Mouse (Mus musculus) CD8-positive naive resting alpha-beta T cell, adult 2 months (primary cell): ENCODE data around the gene Chac1.

Experiments
- DNase-seq, 2 experiments: peaks; one replicate each; pipeline ENCODE4 v3.0.0; 2022; ENCODE audit warnings: low read depth in 2 of 2, low spot score in 2 of 2

Gene Chac1

DNA sequence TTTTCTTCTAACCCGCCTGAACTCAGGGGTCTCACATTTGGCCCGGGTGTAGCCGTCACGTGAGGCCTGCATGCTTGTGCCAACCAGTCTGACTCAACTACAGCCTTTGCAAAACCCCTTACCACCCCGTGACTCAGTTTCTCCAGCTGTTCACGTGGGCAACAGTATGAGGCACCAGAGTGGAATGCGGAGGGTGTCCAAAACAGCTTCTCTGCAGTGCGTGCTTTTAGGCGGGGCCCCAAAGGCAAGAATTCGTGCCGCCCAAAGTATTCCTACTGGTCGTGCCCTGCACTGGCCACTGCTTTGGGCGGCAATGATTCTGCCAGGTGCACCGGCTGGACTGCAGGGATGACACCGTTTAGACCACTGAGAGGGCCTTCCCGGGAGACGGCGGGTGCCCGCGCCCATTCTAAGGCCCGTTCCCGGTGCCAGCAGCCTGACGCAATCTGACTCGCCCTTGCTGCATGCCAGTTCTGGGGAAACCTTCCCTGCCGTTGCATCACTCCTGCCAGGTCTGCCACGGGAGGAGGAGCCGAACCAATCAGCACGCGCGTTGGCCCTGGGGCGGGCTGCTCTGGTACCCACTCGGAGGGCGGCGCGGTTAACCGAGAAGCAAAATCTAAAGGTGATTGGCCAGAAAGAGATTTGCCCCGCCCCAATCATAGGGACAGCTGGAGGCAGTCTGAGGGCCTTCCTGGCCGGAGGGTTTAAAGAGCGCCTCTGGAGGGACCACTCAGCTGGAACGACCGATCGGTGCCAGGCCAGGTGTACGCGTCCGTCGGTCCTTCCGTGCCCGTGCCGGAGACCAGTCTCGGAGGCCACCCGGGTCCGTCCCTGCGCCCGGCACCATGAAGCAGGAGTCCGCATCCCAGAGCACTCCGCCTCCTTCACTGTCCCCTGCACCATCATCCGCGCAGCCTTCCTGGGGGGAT, at the start of gene Chac1:
Chac1 (plus strand) TSS at position 675 of the 932 bp plus-strand sequence.
- peak; percentile 22 to 38 for DNase-seq

GRCm38 (mm10) chr2:119302876-119303275, 48.2 kb upstream of the Chac1 start:
- DNase-seq = no peak

- no peak for DNase-seq
Observed at GRCm38 (mm10) chr2:119304391-119304790, 46.6 kb upstream of the Chac1 start.

GRCm38 (mm10) chr2:119304798-119305208, 46.2 kb upstream of the Chac1 start:
- DNase-seq = no peak

GRCm38 (mm10) chr2:119311544-119311943, 39.5 kb upstream of the Chac1 start:
- DNase-seq = no peak

- no peak for DNase-seq
Observed at GRCm38 (mm10) chr2:119312380-119312958, 38.6 kb upstream of the Chac1 start.

GRCm38 (mm10) chr2:119313780-119314479, 37.1 kb upstream of the Chac1 start:
- no peak for DNase-seq

GRCm38 (mm10) chr2:119314742-119315310, 36.2 kb upstream of the Chac1 start:
- DNase-seq = no peak

DNA sequence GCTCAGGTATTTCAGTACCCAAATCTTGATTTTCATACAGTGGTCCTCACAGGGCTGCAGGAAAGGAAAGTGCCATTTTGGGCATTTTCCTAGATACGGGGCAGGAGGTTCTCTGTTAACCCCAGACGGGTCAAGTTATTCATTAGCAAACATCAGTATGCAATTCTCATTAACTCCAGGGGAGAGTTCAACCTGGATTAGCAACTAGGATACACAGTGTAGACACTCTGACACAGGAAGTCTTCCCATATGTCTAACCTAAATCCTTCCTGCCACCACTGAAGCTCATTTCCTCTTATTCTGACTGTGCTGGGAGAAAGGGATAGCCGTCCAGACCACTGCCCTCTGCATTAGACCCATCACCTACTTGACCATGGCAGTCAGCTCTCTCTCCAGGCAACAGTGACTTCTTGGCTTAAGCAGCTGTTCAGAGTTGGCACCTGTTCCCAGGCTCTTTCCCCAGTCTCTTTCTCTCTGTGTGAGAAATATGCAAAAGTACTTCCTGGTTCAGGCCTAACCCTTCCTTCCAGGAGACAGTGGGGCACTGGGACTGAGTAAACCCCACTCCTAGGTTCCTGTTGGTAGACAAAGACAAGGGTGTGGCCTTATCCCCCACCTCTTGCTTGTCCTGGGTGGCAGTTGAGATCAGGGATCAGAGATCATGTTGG, 32.9 kb upstream of the Chac1 start:
- no peak for DNase-seq

- DNase-seq = no peak
Observed at GRCm38 (mm10) chr2:119320571-119320970, 30.5 kb upstream of the Chac1 start.

- DNase-seq = no peak
Observed at GRCm38 (mm10) chr2:119321771-119322586, 29.1 kb upstream of the Chac1 start.

GRCm38 (mm10) chr2:119322587-119323300, 28.3 kb upstream of the Chac1 start:
- no peak for DNase-seq

GRCm38 (mm10) chr2:119323866-119324575, 27.0 kb upstream of the Chac1 start:
- no peak for DNase-seq

DNA sequence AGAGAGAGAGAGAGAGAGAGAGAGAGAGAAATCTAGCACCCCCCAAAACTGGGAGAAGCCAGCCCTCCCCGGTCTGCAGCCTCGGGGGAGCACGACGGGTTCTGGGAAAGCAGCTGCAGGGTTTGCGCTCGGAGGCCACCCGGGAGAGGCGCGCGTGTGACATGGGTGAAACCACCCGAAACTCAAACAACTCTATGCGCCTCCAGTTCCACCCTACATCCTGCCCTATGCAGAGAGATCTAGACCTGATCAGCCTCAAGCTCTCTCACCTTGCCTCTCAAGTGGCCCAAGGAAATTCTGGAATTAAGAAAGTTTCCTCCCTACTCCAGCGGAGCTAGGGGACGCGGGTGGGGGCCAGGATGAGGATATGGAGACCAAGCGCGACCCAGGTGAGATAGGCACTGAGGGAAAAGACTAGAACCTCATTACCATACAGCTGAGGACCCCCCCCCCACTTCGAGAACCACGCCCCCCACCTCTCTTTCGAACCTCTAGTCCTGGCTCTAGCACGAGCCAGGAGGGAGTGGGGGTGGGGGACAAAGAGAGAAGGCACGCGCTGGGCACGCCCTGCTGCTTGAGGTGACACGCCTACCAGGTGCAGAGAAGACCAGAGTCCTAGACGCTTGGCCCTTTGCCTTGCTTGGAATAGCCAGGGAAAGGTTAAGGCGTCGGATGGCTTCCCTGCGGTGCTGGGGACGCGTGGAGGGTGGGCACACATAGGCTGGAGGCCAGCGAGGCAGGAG, 26.3 kb upstream of the Chac1 start:
- peak in 1 of 2 experiments; percentile 8 for DNase-seq

- DNase-seq = no peak
Observed at GRCm38 (mm10) chr2:119325568-119326143, 25.4 kb upstream of the Chac1 start, which contains the start of gene Dll4. Gene Dll4 (plus strand): TSS chr2:119325784.

DNA sequence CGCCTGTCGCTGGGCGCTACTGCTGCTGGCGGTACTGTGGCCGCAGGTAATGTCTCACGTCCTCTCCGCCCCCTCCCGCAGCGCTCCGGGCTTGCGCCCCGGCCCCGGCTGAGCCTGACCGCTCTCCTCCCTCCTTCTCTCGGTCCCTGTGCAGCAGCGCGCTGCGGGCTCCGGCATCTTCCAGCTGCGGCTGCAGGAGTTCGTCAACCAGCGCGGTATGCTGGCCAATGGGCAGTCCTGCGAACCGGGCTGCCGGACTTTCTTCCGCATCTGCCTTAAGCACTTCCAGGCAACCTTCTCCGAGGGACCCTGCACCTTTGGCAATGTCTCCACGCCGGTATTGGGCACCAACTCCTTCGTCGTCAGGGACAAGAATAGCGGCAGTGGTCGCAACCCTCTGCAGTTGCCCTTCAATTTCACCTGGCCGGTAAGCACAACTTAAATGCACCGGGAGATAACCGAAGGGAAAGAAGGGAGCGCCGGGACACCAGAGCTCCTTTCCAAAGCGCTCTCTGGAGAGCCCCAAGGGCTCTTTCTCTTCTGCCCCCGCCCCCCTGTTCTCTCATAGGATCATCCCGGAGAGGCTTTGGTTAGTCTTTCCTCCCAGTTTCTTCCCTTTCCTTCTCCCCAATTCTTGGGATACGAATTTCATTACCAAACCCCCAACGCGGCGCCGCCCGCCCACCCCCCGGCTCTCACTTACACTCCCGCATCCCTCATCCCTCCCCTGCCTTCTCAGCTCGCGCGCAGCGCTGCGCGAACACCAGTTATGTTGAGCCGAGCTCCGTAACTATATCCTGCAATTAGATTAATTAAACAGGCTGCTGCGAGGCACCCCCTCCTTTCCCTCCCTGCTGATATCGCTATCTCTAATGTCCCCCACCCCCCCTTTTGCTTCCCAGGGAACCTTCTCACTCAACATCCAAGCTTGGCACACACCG, 24.6 kb upstream of the Chac1 start:
- DNase-seq = no peak

- no peak for DNase-seq
Observed at GRCm38 (mm10) chr2:119327102-119327480, 23.9 kb upstream of the Chac1 start.
